Mouse (Mus musculus) intestine, postnatal 0 days (tissue): Measurements from ENCODE around the gene Krt18. TPM values are rescaled to one million over a fixed set of nuclear protein-coding genes. Genes with fewer than 3 reads are reported as not detected.

Experiments
- ATAC-seq: fragments of 200-750 bp; cut with Nextera tagmentation; 2 replicates; pipeline ENCODE4 v1.8.0; 2017; ENCODE audit warnings: mild to moderate bottlenecking, moderate TSS enrichment, moderate library complexity
- H3K27ac ChIP-seq: fragments of 300-500 bp; sonication (generic); 2 replicates; pipeline ENCODE4 v1.5.1; 2014; ENCODE audit warnings: mild to moderate bottlenecking, low read depth, low read length, moderate library complexity
- H3K27me3 ChIP-seq: fragments of 300-500 bp; sonication (generic); replicated peaks from 2 replicates; pipeline ENCODE4 v1.6.1; 2014; ENCODE audit warnings: low read length, mixed read lengths; ENCODE audit not compliant: control insufficient read depth, insufficient read depth
- H3K36me3 ChIP-seq: fragments of 300-500 bp; sonication (generic); 2 replicates; pipeline ENCODE4 v1.6.1; 2014; ENCODE audit warnings: mild to moderate bottlenecking, moderate library complexity; ENCODE audit not compliant: control insufficient read depth, insufficient read depth
- H3K4me1 ChIP-seq: fragments of 300-500 bp; sonication (generic); replicated peaks from 2 replicates; pipeline ENCODE4 v1.6.1; 2014; ENCODE audit warnings: antibody characterized with exemption, low read length, mixed read lengths; ENCODE audit not compliant: control insufficient read depth, insufficient read depth
- H3K4me2 ChIP-seq: fragments of 300-500 bp; sonication (generic); replicated peaks from 2 replicates; pipeline ENCODE4 v1.6.1; 2014; ENCODE audit warnings: low read depth, mild to moderate bottlenecking, moderate library complexity
- H3K4me3 ChIP-seq: fragments of 300-500 bp; sonication (generic); 2 replicates; pipeline ENCODE4 v1.5.1; 2014; ENCODE audit warnings: low read depth, low read length
- H3K9ac ChIP-seq: fragments of 300-500 bp; sonication (generic); 2 replicates; pipeline ENCODE4 v1.6.1; 2014; ENCODE audit warnings: mild to moderate bottlenecking, low read depth, low read length
- H3K9me3 ChIP-seq: fragments of 300-500 bp; sonication (generic); 2 replicates; pipeline ENCODE4 v1.6.1; 2016; ENCODE audit warnings: mixed run types; ENCODE audit not compliant: control insufficient read depth
- CTCF ChIP-seq: sonication (generic); IDR thresholded peaks from 2 replicates; pipeline ENCODE4 v1.5.1; 2016; ENCODE audit warnings: low read depth, mild to moderate bottlenecking, control low read depth, antibody characterized with exemption, moderate library complexity
- WGBS: fragments of 180-500 bp; shearing (Covaris S2); extraction: QIAGEN DNeasy Blood & Tissue Kit; methylation state at CpG from one replicate; pipeline ENCODE4 v1.1.7; 2014; 5-methylcytosine and 5-hydroxymethylcytosine counted together
- polyA plus RNA-seq: library from polyadenylated mRNA; unstranded; fragments of >200 nt; fragmentation: Nextera tagmentation; extraction: Ambion mirVana; gene quantifications from 2 replicates; pipeline ENCODE4 v1.2.1, GENCODE M21; 2015

Gene Krt18
- polyA plus RNA-seq, 1 experiment from 2014 or later: 368 TPM

GRCm38 (mm10) chr15:102049871-102050270, 21.9 kb downstream of the Krt18 start:
- TF ChIP-seq CTCF: no peak
- no peak overlapping the region for H3K9ac ChIP-seq
- no peak for ATAC-seq
- no peaks in the 10 kb centered on the region for H3K36me3 ChIP-seq
- no peaks in the 10 kb centered on the region for H3K27me3 ChIP-seq
- no peaks in the 10 kb centered on the region for H3K4me1 ChIP-seq
- H3K9me3 ChIP-seq: no peaks in the 10 kb centered on the region
- H3K4me3 ChIP-seq: no peak overlapping the region
- no peak overlapping the region for H3K4me2 ChIP-seq
- no peak overlapping the region for H3K27ac ChIP-seq

GRCm38 (mm10) chr15:102051920-102052683, 24.1 kb downstream of the Krt18 start:
- Histone ChIP-seq H3K9ac (peak overlapping the region; percentile 17; the same call in 1 of the 2 replicates), H3K27me3 (no peaks in the 10 kb centered on the region), H3K27ac (no peak overlapping the region), H3K4me3 (peak overlapping the region; percentile 39), H3K36me3 (no peaks in the 10 kb centered on the region), H3K4me1 (no peaks in the 10 kb centered on the region), H3K4me2 (peak overlapping the region; percentile 77), H3K9me3 (no peaks in the 10 kb centered on the region)
- TF ChIP-seq CTCF: peak; percentile 39
- peak; percentile 63 for ATAC-seq
- WGBS: under 1% methylated on average over 24 of the region's 33 CpGs

- Histone ChIP-seq H3K4me2 (no peak overlapping the region), H3K9me3 (no peaks in the 10 kb centered on the region), H3K9ac (no peak overlapping the region), H3K4me3 (no peak overlapping the region), H3K4me1 (no peaks in the 10 kb centered on the region), H3K27ac (no peak overlapping the region), H3K36me3 (no peaks in the 10 kb centered on the region), H3K27me3 (no peaks in the 10 kb centered on the region)
- TF ChIP-seq CTCF: no peak
- no peak for ATAC-seq
- 74% methylated on average over 15 of the region's 15 CpGs for WGBS
These were observed 28.7 kb downstream of the Krt18 start for GRCm38 (mm10) chr15:102056495-102057174.

GRCm38 (mm10) chr15:102065661-102066325, 37.8 kb downstream of the Krt18 start:
- peak; percentile 83 for ATAC-seq

GRCm38 (mm10) chr15:102070476-102071467, 42.8 kb downstream of the Krt18 start:
- H3K27ac ChIP-seq: no peak overlapping the region

More at GRCm38 (mm10) chr15:102065661-102066325, 37.8 kb downstream of the Krt18 start:
- 3% methylated on average over 20 of the region's 20 CpGs for WGBS
- H3K4me2 ChIP-seq: no peak overlapping the region
- H3K27me3 ChIP-seq: no peaks in the 10 kb centered on the region
- peak; percentile 99 for TF ChIP-seq CTCF
- no peaks in the 10 kb centered on the region for H3K9me3 ChIP-seq
- H3K36me3 ChIP-seq: no peaks in the 10 kb centered on the region
- no peak overlapping the region for H3K27ac ChIP-seq
- no peaks in the 10 kb centered on the region for H3K4me1 ChIP-seq
- no peak overlapping the region for H3K4me3 ChIP-seq
- H3K9ac ChIP-seq: no peak overlapping the region

More at GRCm38 (mm10) chr15:102070476-102071467, 42.8 kb downstream of the Krt18 start:
- Histone ChIP-seq H3K36me3 (no peaks in the 10 kb centered on the region), H3K4me1 (no peaks in the 10 kb centered on the region), H3K9me3 (no peaks in the 10 kb centered on the region), H3K4me2 (no peak overlapping the region), H3K4me3 (no peak overlapping the region), H3K27me3 (no peaks in the 10 kb centered on the region), H3K9ac (no peak overlapping the region)
- 58% methylated on average over 13 of the region's 13 CpGs for WGBS
- no peak for ATAC-seq
- TF ChIP-seq CTCF: no peak
